Mouse (Mus musculus): ENCODE results near the gene Rrm1.

DNA sequence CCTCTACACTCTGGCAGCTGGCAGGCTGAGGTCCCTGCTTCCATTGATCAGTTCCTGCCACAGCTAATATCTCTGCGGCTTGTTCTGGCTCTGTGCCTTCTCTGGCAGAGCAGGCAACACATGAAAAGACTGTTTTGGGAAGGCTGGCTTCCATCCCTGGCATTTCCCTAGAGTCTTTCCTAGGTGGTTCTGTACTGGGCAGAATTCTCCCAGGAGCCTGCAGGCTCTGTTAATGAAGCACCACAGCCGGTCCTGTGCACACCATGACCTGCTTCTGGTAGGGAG is 75.5 kb downstream of the Rrm1 start:
- TF ChIP-seq CTCF (IDR thresholded peaks at IDR 0.05; ENCODE audit: low read depth): no peak
- TF ChIP-seq EP300 (optimal IDR thresholded peaks at IDR 0.05): no peak
